Mouse (Mus musculus) frontal cortex, adult (tissue): ENCODE data around the gene Vps4b.
"Not testable (repeated sequence)": the region's sequence is repeated elsewhere in the genome, so short reads cannot be mapped to it uniquely, and the experiment has no call there.

Experiments
- ATAC-seq: cut with Nextera tagmentation; 2 replicates; pipeline ENCODE4 v1.9.2; 2017; ENCODE audit warnings: mild to moderate bottlenecking, moderate library complexity, mixed read lengths; ENCODE audit not compliant: low TSS enrichment

Gene Vps4b

GRCm38 (mm10) chr1:106752013-106752412 lies 44.5 kb downstream of the Vps4b start:
- no peak for ATAC-seq

DNA sequence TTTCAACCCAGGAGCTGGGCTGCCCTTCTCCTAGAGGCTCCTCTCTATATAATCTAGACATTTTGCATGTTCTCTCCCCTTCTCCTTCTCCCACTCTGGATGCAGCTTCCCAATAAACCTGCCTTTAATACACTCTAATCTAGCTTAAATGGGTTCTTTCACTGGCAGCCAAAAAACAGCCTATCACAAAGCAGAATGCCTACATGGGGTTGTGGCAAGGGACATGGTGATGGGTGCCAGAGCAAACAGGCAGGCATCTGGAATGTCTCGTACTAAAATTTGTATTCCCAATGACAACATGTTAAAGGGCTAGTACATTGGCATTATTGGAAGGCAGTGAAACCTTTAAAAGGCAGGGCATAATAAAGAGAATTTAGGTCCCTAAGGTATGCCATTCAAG lies 45.9 kb downstream of the Vps4b start:
- no peak for ATAC-seq

- ATAC-seq: no peak
These were observed 47.8 kb downstream of the Vps4b start for GRCm38 (mm10) chr1:106748555-106749315.

- ATAC-seq: no peak
These were observed 53.5 kb downstream of the Vps4b start for GRCm38 (mm10) chr1:106742980-106743379.

- ATAC-seq: no peak
These were observed 55.8 kb downstream of the Vps4b start for GRCm38 (mm10) chr1:106740735-106741134.

DNA sequence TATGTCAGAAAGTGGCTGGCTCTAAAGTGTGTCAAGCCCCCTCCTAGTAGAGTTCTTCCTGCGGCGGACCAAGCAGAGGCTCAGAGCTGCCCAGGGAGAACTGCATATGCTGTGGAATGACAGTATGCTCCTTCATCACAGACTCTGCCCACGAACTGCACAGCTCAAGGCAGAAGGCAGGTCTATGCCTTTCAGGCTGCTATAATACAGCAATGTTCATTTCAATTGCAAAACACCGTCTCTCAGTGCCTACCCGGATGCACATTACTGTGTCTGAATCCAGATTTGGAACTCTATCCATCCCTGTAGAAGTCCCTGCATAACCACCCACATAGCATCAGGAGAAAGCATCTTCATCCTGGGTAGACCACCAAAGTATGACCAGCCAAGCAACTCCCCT lies 56.7 kb downstream of the Vps4b start:
- peak; percentile 82 for ATAC-seq

DNA sequence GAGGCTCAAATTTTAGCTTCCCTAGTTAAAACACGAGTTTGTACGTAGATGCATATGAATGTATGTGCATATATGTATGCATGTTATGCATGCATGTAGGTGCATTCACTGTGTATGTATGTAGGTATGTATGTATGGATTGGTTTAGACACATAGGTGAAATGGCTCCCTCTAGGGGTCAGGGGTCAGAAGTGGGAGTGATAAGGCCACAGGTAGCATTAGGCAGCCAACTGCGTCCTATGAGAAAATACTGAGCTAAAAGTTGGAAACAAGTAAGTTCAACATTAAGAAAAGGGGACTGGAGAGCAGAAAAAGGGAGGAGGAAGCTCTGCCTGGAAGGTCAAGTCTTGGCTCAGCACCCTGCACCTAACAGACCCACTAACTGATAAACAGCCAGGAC lies 58.4 kb downstream of the Vps4b start:
- ATAC-seq: no peak

- ATAC-seq: no peak
These were observed 60.3 kb downstream of the Vps4b start for GRCm38 (mm10) chr1:106736211-106736610.

DNA sequence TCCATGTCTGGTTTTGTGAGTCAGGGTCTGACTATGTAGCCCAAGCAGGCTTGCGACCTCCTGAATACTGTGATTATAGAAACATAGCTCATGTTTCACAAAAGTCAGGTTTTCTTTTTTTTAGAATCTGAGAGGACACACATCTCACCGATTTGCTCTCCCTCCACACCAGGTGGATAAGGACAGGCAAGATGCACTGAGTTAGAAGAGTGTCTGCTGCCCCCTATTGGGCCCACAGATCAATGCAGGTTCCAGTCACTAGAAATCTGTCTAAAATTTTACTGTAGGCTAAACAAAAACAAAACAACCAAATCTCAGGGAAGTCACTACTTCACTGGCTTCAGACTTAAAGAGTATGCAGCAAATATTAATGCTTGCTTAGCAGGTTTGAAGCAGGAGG lies 60.9 kb downstream of the Vps4b start:
- ATAC-seq: peak; percentile 69

DNA sequence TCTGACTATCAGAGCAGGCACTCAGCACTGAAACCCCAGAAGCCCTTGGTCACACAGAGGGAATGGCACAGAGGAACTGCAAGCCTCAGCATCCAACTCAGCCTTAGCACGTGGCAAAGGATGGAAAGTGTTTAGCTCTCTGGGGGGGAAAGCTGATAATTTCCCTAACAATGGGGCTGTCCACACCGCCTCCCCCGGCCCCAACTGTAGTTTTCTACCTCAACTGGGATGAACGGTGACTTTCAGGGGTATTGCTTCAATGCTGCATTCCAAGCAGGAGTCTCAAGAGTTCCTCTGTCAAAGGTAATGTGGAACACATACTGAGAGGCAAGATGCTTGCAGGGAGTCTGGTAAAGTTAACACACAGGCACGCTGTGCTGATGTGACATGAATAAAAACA lies 74.5 kb downstream of the Vps4b start:
- ATAC-seq: no peak

GRCm38 (mm10) chr1:106717736-106718135 lies 78.8 kb downstream of the Vps4b start:
- not testable (repeated sequence) for ATAC-seq

- peak; percentile 18; the same call in 1 of the 2 replicates for ATAC-seq
These were observed 79.4 kb downstream of the Vps4b start for GRCm38 (mm10) chr1:106717071-106717601.

DNA sequence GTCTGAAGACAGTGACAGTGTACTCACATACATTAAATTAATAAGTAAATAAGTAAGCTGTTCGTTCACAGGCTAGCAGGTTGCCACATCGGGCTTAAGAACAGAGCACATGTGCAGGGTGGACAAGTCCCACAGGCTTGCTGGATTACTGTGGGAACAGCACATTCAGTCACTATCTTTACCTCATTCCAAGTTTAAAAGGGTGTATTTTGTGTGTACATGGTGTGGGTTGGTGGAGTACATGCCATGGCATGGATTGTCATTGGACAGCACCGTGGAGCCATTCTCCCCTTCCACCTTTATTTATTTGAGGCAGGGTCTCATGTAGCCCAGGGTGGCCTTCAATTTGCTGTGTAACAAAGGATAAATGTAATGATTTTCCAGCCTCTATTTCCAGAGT lies 80.4 kb downstream of the Vps4b start:
- ATAC-seq: no peak

DNA sequence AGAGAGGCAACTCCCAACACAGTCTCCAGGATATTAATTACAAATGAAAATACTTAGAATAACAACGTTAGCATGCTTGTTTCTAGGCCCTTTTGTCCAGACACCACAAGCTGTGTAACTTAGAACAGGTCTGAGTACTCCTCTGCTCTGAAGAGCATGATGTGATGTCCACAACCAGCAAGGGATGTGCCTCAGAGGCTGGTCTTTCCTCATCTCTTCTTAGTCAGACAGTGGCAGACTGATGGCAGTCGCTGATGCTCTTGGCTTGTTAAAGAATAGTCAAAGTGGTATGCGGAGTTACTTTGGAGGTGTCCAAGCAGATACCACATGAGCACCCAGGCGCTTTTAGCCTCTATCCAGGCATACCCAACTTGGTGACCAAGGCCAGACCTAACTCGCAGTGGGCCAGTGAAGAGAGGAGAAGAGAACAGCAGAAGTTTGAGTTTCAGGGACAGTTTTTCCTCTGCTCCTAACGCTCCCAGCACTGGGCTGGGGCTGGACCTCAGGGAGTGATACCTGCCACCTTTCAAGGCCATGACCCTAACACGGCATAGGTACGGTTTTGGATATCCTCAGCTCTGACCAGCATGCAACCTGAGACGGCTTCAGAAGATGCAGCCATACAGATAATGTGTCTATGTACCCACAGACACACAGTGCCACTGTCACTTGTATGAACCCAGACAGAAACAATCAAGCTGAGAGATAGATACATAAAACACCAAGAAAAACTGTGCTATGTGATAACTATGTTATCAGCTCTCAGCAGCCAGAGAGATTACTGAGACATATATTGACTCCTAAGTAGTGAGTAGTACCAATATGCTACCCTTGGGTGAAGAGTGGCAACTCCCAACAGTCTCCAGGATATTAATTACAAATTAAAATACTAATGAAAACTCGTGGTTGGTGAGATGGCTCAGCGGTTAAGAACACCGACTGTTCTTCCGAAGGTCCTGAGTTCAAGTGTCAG lies 81.1 kb downstream of the Vps4b start:
- no peak for ATAC-seq

- ATAC-seq: peak; percentile 11; the same call in 1 of the 2 replicates
These were observed 82.0 kb downstream of the Vps4b start for GRCm38 (mm10) chr1:106714530-106714981.
